Mouse (Mus musculus) limb, embryonic 10.5 days (tissue): Measurements from ENCODE around the gene AW209491. TPM values are rescaled to one million over a fixed set of nuclear protein-coding genes. Genes with fewer than 3 reads are reported as not detected.

Source experiments
- DNase-seq: peaks from one replicate; pipeline ENCODE4 v3.0.0-alpha.2; 2017; ENCODE audit warnings: low spot score
- H3K27ac ChIP-seq: fragments of 300-500 bp; sonication (generic); 2 replicates; pipeline ENCODE4 v1.5.1; 2016; ENCODE audit warnings: mild to moderate bottlenecking
- H3K27me3 ChIP-seq: fragments of 300-500 bp; sonication (generic); 2 replicates; pipeline ENCODE4 v1.6.1; 2016; ENCODE audit warnings: low read depth, mild to moderate bottlenecking; ENCODE audit not compliant: poor library complexity, severe bottlenecking
- H3K36me3 ChIP-seq: fragments of 300-500 bp; sonication (generic); 2 replicates; pipeline ENCODE4 v1.6.1; 2016; ENCODE audit warnings: mild to moderate bottlenecking, moderate library complexity
- H3K4me1 ChIP-seq: fragments of 300-500 bp; sonication (generic); 2 replicates; pipeline ENCODE4 v1.6.1; 2016
- H3K4me3 ChIP-seq: fragments of 300-500 bp; sonication (generic); 2 replicates; pipeline ENCODE4 v1.5.1; 2016; ENCODE audit warnings: mild to moderate bottlenecking, moderate library complexity
- H3K9me3 ChIP-seq: fragments of 300-500 bp; sonication (generic); replicated peaks from 2 replicates; pipeline ENCODE4 v1.6.1; 2016; ENCODE audit warnings: mild to moderate bottlenecking
- WGBS: fragments of 180-500 bp; shearing (Covaris S2); methylation state at CpG from one replicate; pipeline ENCODE4 v1.1.7; 2016; 5-methylcytosine and 5-hydroxymethylcytosine counted together
- polyA plus RNA-seq: library from polyadenylated mRNA; unstranded; fragments of >200 nt; fragmentation: Nextera tagmentation; extraction: Ambion mirVana; gene quantifications from 2 replicates; pipeline ENCODE4 v1.2.1, GENCODE M21; 2016

AW209491 gene
- 35.5 and 37.7 TPM in 2 replicates for polyA plus RNA-seq

DNA sequence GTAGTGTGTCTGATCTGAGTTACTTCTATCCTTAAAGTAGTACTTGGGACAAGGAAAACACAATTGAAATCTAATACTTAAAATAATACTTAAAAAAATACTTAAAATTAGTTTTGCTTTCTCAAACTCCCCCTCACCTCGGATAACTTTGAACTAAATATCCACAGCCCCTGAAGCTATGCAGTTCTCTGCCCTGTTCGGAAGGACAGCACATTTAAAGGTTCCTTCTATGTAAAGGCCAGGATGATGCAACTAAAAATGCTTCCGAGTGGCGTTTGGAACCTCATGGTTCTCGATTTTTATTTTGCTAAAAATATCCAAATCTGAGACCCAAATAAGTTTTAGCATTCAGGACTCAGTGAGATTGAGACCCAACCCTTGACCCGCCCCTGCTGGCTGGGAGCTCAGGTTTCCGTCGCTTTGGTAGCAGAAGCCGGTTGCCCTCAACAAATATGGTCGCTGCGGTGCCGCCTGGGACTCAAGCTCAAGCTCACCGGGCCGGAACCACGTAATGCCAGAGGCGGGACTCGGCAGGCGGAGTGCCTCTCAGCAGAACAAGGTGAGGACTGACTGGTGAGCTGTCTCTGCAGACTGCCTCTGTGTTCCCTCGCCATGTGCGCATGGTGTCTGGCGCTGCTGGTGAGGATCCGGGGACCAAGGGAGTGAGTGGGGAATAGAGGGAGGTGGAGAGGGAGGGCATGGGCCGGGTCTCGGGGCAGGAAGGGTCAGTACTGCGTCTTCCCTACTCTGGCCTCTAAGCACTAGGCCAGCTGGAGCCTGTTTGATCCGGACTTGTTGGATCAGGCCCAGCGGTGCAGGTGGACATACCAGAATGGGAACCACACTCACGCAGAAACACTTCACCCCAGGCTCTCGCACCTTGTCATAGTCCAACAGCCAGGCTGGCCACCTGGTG, at the start of gene AW209491:
AW209491 (plus strand) TSS at position 429 of the 916 bp plus-strand sequence.
- Histone ChIP-seq H3K9me3 (no peaks in the 10 kb centered on the region), H3K27me3 (no peaks in the 10 kb centered on the region), H3K4me1 (peaks cover 14% of the 10 kb centered on the region), H3K27ac (peak within 1 kb of the TSS; percentile 94), H3K36me3 (peaks cover 42% of the 10 kb centered on the region), H3K4me3 (peak within 1 kb of the TSS; percentile 69)
- peak; percentile 95 for DNase-seq
- 1% methylated on average over 29 of the region's 29 CpGs for WGBS

DNA sequence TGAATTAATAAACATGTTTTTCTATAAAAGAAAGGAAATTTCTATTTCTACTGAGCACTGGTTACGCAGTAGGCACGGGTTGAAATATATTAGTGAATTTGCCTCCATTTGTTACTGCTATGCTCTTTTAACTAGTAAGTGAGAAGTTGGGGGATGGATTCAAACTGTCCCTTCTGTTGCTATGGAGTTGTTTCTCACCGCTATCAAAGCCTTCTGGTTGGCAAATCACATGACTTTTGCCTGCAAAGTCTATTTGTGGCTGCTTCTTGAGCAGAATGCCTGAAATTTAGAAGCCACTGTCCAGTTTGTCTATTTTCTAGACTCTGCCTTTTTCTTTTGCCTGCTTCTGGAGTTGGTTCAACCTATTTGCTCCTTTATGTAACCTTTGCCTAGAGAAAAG, 49.6 kb upstream of the AW209491 start:
- H3K4me1 ChIP-seq, result peaks cover 9% of the 10 kb centered on the region
- H3K36me3 ChIP-seq, result no peaks in the 10 kb centered on the region
- no peak overlapping the region for H3K4me3 ChIP-seq
- WGBS, result 73% methylated on average over 3 of the region's 3 CpGs
- no peak overlapping the region for H3K27ac ChIP-seq
- no peaks in the 10 kb centered on the region for H3K27me3 ChIP-seq
- DNase-seq, result no peak
- H3K9me3 ChIP-seq, result no peaks in the 10 kb centered on the region

DNA sequence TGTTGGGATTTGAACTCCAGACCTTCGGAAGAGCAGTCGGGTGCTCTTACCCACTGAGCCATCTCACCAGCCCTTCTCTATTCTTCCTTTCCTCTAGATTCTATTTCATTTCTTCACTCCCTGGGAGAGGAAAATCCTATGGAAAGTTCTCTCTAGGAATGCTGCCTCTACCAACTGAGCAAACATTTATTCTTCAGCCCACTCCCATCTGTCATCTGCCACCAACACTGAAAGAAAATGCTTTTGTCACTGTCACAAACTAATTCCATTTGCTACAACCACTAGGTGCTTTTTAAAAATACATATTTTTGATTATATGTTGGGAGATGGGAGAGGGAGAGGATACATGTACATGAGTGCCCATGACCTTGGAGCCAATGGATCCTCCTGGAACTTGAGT, 27.2 kb upstream of the AW209491 start:
- H3K9me3 ChIP-seq, result no peaks in the 10 kb centered on the region
- no peak overlapping the region for H3K27ac ChIP-seq
- 92% methylated on average over 2 of the region's 2 CpGs for WGBS
- DNase-seq, result no peak
- H3K4me3 ChIP-seq, result no peak overlapping the region
- no peaks in the 10 kb centered on the region for H3K36me3 ChIP-seq
- H3K27me3 ChIP-seq, result no peaks in the 10 kb centered on the region
- H3K4me1 ChIP-seq, result no peaks in the 10 kb centered on the region

DNA sequence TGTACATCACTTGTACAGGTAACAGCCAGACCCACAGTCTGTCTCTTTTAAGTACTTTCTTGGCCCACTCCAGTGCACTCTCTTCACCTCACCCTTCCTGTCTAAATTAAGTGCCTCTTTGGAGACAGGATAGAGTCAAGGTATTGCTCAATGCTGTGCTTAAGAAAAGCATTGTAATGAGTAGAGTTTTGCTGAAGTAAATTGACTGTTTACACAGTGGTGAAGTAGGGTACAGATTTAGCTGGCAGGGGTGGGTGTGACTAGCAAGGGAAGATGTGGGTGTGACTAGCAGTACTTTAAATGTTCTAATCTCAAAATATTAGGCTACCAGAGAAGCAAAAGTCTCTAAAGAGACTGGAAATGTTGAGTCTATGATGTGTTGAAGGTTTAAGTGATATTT, 22.3 kb upstream of the AW209491 start:
- H3K27me3 ChIP-seq, result no peaks in the 10 kb centered on the region
- no peak overlapping the region for H3K27ac ChIP-seq
- H3K9me3 ChIP-seq, result no peaks in the 10 kb centered on the region
- no peak overlapping the region for H3K4me3 ChIP-seq
- H3K4me1 ChIP-seq, result no peaks in the 10 kb centered on the region
- peaks cover 26% of the 10 kb centered on the region for H3K36me3 ChIP-seq
- DNase-seq, result no peak

DNA sequence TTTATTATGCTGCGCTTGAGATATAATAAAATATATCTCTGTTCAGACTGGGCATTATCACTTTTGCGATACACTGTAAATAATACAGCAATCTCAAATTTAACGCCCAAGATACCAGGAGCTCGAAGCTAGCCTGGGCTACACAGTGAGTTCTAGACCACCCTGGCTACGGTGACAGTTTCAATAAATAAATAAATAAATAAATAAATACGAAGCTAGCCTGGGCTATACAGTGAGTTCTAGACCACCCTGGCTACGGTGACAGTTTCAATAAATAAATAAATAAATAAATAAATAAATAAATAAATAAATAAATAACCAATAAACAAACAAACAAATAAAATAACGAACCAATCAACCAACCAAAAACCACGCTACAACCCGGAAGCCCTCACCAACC, 17.5 kb upstream of the AW209491 start:
- H3K27ac ChIP-seq, result peak overlapping the region; percentile 85
- DNase-seq, result no peak
- no peaks in the 10 kb centered on the region for H3K27me3 ChIP-seq
- H3K4me3 ChIP-seq, result peak overlapping the region; percentile 70
- H3K9me3 ChIP-seq, result no peaks in the 10 kb centered on the region
- peaks cover 46% of the 10 kb centered on the region for H3K36me3 ChIP-seq
- 9% methylated on average over 10 of the region's 10 CpGs for WGBS
- no peaks in the 10 kb centered on the region for H3K4me1 ChIP-seq

DNA sequence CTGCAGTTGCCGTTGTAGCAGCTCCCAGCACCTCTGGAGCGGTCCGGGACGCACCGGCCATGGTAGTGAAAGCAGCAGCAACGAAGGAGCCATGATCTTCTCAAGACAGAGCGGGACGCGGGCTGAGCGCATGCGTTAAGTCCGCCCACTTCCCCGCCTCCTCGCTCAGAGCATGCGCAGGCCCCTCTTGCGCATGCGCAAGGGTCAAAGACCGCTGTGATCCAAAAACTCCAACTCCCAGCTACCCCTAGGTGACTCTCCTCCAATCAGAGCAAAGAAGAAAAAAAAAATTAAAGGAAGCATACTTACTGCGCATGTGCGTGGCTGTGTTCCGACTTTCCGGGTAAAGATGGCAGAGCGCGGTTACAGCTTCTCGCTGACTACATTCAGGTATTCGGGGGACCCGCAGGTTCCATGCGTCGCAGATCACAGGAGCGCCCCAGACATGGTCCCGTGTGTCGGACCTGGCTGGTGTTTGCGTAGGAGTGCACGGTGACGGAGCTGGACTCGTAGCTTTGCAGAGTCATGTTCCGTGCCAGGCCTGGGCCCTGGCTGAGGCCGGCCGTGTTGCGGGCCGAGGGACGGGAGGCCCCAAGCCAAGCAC, 16.9 kb upstream of the AW209491 start, which contains the start of the genes Mrpl32 and Psma2:
Mrpl32 (minus strand) TSS at position 240 of the 604 bp plus-strand sequence.
Psma2 (plus strand) TSS at position 315 of the 604 bp plus-strand sequence.
- under 1% methylated on average over 42 of the region's 42 CpGs for WGBS
- Histone ChIP-seq H3K9me3 (no peaks in the 10 kb centered on the region), H3K36me3 (peaks cover 52% of the 10 kb centered on the region), H3K27ac (peak within 1 kb of the TSS; percentile 85), H3K4me3 (peak within 1 kb of the TSS; percentile 70), H3K4me1 (no peaks in the 10 kb centered on the region), H3K27me3 (no peaks in the 10 kb centered on the region)
- DNase-seq, result peak; percentile 95

DNA sequence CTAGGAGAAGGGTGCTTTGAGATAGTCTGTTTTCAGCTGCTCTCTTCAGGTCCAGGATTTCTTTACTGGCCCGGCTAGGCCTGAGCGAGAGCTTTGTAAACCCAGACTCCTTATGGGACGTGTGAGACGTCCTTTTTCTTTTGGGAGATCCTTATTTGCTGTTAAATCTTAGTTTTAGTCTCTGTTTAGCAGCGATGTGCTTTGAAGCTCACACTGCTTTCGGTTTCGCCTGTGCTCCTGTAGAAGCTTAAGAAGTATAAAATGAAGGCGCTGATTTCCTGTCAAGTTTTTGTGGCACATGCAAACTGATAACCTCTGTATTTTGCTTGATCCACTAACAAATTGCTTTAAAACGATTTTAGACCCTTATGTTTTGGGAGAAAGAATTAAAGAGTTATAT, 16.4 kb upstream of the AW209491 start:
- H3K4me1 ChIP-seq, result no peaks in the 10 kb centered on the region

DNA sequence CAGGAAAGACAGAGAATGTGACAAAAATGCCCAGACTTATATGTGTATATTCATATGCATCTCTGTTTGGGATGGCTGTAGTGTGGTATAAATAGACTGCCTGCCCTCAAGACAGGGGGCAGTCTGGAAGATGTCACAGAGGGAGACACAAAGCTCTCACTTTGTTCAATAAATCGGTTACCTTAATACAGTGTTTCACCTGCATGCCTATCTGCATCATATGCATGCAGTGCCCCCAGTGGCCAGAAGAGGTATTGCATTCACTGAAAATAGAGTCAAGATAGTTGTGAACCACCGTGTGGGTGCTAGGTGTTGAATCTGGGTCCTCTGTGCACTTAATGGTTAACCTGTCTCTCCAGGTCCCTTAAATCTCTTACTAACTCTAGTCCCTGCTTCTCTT, 11.2 kb upstream of the AW209491 start:
- DNase-seq, result peak; percentile 65
- Histone ChIP-seq H3K27me3 (no peaks in the 10 kb centered on the region), H3K9me3 (no peaks in the 10 kb centered on the region), H3K27ac (no peak overlapping the region), H3K4me1 (no peaks in the 10 kb centered on the region), H3K4me3 (no peak overlapping the region), H3K36me3 (peaks cover 80% of the 10 kb centered on the region)
- WGBS, result 57% methylated on average over 2 of the region's 2 CpGs

More for the DNA sequence above, 16.4 kb upstream of the AW209491 start:
- peak overlapping the region; percentile 70 for H3K4me3 ChIP-seq
- no peaks in the 10 kb centered on the region for H3K9me3 ChIP-seq
- no peak for DNase-seq
- peak overlapping the region; percentile 85 for H3K27ac ChIP-seq
- no peaks in the 10 kb centered on the region for H3K27me3 ChIP-seq
- 1% methylated on average over 9 of the region's 9 CpGs for WGBS
- peaks cover 54% of the 10 kb centered on the region for H3K36me3 ChIP-seq

DNA sequence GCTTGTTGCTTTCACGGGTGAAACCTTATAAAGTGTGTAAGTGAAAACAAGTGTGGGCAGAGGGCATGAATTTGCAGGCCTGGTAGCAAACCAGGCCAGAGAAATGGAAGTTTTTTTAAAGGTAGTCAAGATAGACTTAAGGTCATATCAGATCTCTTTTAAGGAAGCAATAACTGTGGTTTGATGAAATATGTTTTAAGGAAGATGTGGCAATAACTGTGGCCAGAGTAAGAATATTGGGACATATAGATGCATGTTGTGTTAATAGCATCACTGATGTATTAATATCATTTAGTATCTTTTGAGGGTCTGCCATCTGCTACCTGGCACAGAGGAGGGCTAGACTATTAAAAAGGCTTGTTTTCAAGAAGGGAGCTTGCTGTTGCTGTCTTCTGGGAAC, 10.0 kb downstream of the AW209491 start:
- peaks cover 62% of the 10 kb centered on the region for H3K36me3 ChIP-seq
- no peaks in the 10 kb centered on the region for H3K4me1 ChIP-seq
- H3K27ac ChIP-seq, result no peak overlapping the region
- 44% methylated on average over 1 of the region's 1 CpGs for WGBS
- no peak for DNase-seq
- H3K4me3 ChIP-seq, result no peak overlapping the region
- H3K9me3 ChIP-seq, result no peaks in the 10 kb centered on the region
- H3K27me3 ChIP-seq, result no peaks in the 10 kb centered on the region

DNA sequence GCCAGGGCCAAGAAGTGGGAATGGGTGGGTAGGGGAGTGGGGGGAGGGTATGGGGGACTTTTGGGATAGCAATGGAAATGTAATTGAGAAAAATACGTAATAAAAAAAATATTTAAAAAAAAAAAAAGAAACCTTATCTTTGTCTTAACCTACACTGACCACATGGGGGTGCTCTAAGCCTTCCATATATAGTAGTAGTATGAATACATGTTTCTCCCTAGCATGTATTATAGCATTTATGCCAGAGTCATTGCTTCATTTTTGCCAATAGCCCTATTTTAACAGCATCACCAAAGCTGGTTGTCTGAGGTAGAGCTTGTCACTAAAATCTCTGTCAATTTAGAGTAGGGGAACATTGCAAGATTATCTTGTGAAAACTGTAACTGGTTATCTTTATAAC, 19.3 kb downstream of the AW209491 start:
- Histone ChIP-seq H3K4me3 (no peak overlapping the region), H3K36me3 (no peaks in the 10 kb centered on the region), H3K9me3 (no peaks in the 10 kb centered on the region), H3K27me3 (no peaks in the 10 kb centered on the region), H3K4me1 (no peaks in the 10 kb centered on the region), H3K27ac (no peak overlapping the region)
- DNase-seq, result no peak
- 48% methylated on average over 1 of the region's 1 CpGs for WGBS

DNA sequence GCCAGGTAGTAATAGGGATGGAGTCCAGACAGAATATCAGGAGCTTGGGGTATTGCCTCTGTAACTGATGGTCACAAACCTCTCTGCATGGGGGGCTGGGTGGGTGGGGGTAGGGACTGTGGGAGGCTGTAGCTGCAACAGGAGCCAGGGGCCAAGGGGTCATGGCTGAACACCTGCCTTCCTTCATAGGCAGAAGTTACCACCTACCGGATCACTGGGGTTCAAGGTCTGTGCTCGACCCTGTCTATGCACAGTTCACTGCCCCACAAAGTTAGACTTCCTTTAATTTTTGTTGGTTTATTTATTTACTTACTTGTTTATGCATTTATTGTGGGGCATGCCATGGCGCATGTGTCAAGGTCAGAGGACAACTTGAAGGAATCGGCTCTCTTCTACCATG, 37.2 kb downstream of the AW209491 start:
- 84% methylated on average over 4 of the region's 4 CpGs for WGBS
- Histone ChIP-seq H3K36me3 (no peaks in the 10 kb centered on the region), H3K4me1 (no peaks in the 10 kb centered on the region), H3K27ac (no peak overlapping the region), H3K4me3 (no peak overlapping the region), H3K9me3 (no peaks in the 10 kb centered on the region), H3K27me3 (no peaks in the 10 kb centered on the region)
- no peak for DNase-seq

DNA sequence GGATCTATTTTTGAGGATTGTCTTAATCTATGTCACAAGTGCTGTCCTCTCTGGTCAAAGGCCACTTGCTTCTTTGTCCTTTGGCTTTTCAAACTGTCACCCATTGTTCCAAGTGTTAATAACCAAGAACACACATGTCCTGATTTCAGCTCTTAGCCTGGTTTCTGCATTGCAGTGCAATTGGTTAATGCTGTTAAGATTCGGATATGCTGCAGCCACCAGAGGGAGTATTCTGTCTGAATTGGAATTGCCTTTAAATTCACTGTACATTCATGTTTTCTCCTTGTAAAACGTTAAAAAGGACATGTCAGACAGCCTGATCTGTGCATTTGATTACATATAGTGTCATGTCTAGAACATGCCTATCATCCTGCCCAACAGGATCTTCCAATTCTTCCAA, 40.4 kb downstream of the AW209491 start:
- Histone ChIP-seq H3K36me3 (no peaks in the 10 kb centered on the region), H3K27me3 (no peaks in the 10 kb centered on the region), H3K9me3 (no peaks in the 10 kb centered on the region), H3K27ac (no peak overlapping the region), H3K4me1 (no peaks in the 10 kb centered on the region), H3K4me3 (no peak overlapping the region)
- 42% methylated on average over 2 of the region's 2 CpGs for WGBS
- DNase-seq, result peak; percentile 33
